Mouse (Mus musculus): ENCODE measurements around the gene Gm21885.

DNA sequence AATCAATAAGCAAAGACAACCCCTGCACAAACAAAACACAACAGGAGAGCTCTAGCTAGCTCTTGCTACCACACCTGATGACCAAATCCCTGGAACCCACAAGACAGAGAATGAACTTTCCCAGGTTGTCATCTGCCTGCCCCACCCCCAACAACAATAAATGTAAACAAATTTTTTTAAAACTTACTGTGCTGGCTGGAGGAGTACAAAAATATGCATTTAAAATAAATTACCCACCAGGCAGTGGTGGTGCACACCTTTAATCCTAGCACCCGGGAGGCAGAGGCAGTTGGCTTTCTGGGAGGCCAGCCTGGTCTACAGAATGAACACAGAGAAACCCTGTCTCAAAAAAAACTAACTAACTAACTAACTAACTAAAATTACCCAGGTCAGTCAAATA is 35.3 kb downstream of the Gm21885 start:
- TF ChIP-seq POLR2A (IDR thresholded peaks at IDR 0.05; ENCODE audit: low read depth, low read length) = no peak
- no peak for TF ChIP-seq CTCF (IDR thresholded peaks at IDR 0.05; ENCODE audit: extremely low read depth, insufficient read length, insufficient replicate concordance, low read depth, low read length)

Data from small intestine, adult 2 months (tissue).